Mouse (Mus musculus): ENCODE results near the gene Vmn1r38. TPM values are rescaled to one million over a fixed set of nuclear protein-coding genes. Genes with fewer than 3 reads are reported as not detected.
"Not testable (repeated sequence)": the region's sequence is repeated elsewhere in the genome, so short reads cannot be mapped to it uniquely, and the experiment has no call there.

Gene Vmn1r38
- not detected in 2 replicates for polyA plus RNA-seq (2012; rRNA removed)

DNA sequence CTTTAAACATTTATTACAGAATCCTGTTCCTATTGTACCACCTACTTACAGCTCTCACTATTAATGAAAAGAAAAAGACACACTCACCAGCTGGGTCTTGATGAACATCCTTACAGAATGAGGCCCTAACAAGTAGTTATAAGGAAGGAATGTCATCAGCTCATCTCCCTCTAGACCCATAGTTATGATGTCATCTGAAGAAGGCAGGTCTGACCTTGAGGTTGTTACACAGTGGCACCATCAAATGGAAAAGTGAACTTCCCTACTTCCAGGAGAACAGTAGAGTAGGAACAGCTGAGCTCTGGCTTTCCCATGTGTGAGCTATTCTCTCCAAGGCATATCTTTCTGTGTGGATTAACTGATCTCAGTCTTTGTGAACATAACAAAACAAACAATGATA, at the start of gene Vmn1r38:
TSS of gene Vmn1r38 (minus strand) at position 101 of the 400 bp plus-strand sequence.
- not testable (repeated sequence) for DNase-seq (ENCODE audit: low spot score)

GRCm38 (mm10) chr6:66810509-66810908, 28.1 kb upstream of the Vmn1r38 start, which contains the start of gene Vmn1r39:
Vmn1r39 (minus strand) TSS chr6:66810609.
- no peak for DNase-seq (ENCODE audit: low spot score)

GRCm38 (mm10) chr6:66806311-66806710, 23.9 kb upstream of the Vmn1r38 start:
- no peak for DNase-seq (ENCODE audit: low spot score)

DNA sequence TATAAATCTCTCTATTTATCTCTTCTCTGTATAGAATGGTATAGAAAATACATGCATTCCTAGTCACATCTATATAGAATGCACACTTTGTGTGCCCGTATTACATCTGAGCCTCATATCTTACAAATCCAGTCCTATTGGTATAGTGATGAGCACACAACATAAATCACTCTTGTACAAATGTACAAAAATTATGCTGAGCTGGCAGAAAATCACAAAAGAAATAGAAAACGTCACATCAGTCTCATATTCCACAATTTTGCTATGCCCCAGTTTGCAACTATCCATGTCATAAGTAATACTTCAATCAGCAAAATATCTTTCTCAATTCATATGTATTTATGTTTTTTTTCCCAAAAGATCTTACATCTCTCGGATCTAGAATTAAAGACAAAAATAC, 23.3 kb upstream of the Vmn1r38 start:
- no peak for DNase-seq (ENCODE audit: low spot score)

GRCm38 (mm10) chr6:66729082-66729481, 53.3 kb downstream of the Vmn1r38 start, which contains the start of gene Vmn1r37:
Vmn1r37 (plus strand) TSS chr6:66729382.
- DNase-seq (ENCODE audit: low spot score): not testable (repeated sequence)

Other genes with a start within 250 kb of the Vmn1r38 start
- 7.6 and 8.6 TPM in 2 replicates for gene Mad2l1, start 247.2 kb downstream of the Vmn1r38 start, polyA plus RNA-seq (2012; rRNA removed)
- gene Vmn1r32, start 222.5 kb downstream of the Vmn1r38 start, polyA plus RNA-seq (2012; rRNA removed): 0.03 TPM in 1 of 2 replicates, not detected in the other
- gene Vmn1r33, start 164.3 kb downstream of the Vmn1r38 start, polyA plus RNA-seq (2012; rRNA removed): not detected in 2 replicates
- not detected in 2 replicates for gene Vmn1r34, start 138.7 kb downstream of the Vmn1r38 start, polyA plus RNA-seq (2012; rRNA removed)
- gene Vmn1r35, start 96.7 kb downstream of the Vmn1r38 start, polyA plus RNA-seq (2012; rRNA removed): not detected in 2 replicates
- gene Vmn1r36, start 63.5 kb downstream of the Vmn1r38 start, polyA plus RNA-seq (2012; rRNA removed): not detected in 2 replicates
- not detected in 2 replicates for gene Vmn1r37, start 53.2 kb downstream of the Vmn1r38 start, polyA plus RNA-seq (2012; rRNA removed)
- not detected in 2 replicates for gene Vmn1r39, start 28.0 kb upstream of the Vmn1r38 start, polyA plus RNA-seq (2012; rRNA removed)
- gene Gng12, start 113.8 kb upstream of the Vmn1r38 start, polyA plus RNA-seq (2012; rRNA removed): 85.2 and 113 TPM in 2 replicates